Mouse (Mus musculus): Measurements from ENCODE around the gene Olfr837. TPM values are rescaled to one million over a fixed set of nuclear protein-coding genes. Genes with fewer than 3 reads are reported as not detected.

The Olfr837 gene
- total RNA-seq, 1 experiment, result 0.80 TPM

Other genes starting within 250 kb of the Olfr837 start
- not detected in 2 replicates for gene Olfr832, start 199.2 kb upstream of the Olfr837 start, total RNA-seq (2012; rRNA removed)
- not detected in 2 replicates for gene Olfr834, start 148.3 kb upstream of the Olfr837 start, total RNA-seq (2012; rRNA removed)
- gene Olfr835, start 103.6 kb upstream of the Olfr837 start, total RNA-seq (2012; rRNA removed), result not detected in 2 replicates
- 1.5 and 1.7 TPM in 2 replicates for gene Olfr836, start 15.9 kb upstream of the Olfr837 start, total RNA-seq (2012; rRNA removed)
- gene Olfr839-ps1, start 41.0 kb downstream of the Olfr837 start, total RNA-seq (2012; rRNA removed), result 0.09 and 0.11 TPM in 2 replicates
- not detected in 2 replicates for gene Olfr843, start 115.7 kb downstream of the Olfr837 start, total RNA-seq (2012; rRNA removed)
- not detected in 2 replicates for gene Olfr844, start 180.0 kb downstream of the Olfr837 start, total RNA-seq (2012; rRNA removed)
- not detected in 2 replicates for gene Olfr845, start 200.1 kb downstream of the Olfr837 start, total RNA-seq (2012; rRNA removed)
- gene Olfr846, start 227.7 kb downstream of the Olfr837 start, total RNA-seq (2012; rRNA removed), result not detected in 2 replicates
- not detected in 2 replicates for gene Olfr847, start 242.4 kb downstream of the Olfr837 start, total RNA-seq (2012; rRNA removed)

Data from ES-E14 (cell line).